Mouse (Mus musculus) CD4-positive, CD25-positive, alpha-beta regulatory T cell, adult 2 months (primary cell): ENCODE data around the gene Hist2h4.
A peak's percentile ranks its signal among the peaks of the same experiment; 100 is the strongest.

Experiments
- DNase-seq: peaks from one replicate; pipeline ENCODE4 v3.0.0-alpha.2; 2012; ENCODE audit warnings: low read depth, low spot score

The Hist2h4 gene

DNA sequence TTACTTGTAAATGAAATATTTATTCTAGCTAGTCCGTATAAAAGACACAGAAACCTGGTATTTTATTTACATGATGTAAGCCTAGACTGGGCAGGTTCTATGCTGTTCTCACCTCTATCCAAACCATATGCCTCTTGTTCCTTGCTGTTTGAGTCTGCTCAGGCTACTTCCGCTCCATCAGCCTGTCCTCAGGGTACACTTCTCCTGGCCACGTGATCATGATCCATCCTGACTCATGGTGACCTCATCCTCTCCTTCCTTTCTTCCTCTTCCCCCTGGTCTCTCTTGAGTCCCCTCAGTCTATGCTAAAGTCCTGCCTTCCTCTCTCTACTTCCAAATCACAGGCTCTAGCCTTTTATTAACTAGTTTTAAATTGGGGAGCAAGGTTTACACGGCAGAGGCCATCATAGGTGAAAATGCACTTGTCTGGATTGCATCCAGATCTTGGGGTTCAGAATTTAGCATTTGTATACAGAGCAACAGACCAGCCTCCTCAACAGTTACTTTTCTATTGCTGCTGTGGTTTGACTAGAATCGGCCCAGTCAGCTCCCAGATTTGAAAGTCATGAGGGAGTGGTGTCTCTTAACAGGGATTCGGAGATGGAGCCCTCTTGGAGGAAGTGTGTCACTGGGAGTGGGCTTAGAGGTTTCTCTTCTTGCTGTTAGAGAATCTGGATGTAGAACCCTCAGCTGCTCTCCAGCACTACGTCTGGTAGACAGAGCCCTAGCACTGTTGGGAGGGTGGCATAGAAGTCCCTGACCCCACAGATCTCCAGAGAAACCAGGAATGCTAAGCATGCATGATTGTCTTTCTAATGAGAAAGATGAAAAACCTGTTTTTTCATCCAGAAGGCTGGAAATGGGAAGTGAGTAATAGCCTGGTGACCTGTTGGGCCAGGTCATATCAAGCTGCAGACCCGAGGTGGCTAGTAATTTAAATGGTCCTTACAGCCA, 36.1 kb downstream of the Hist2h4 start:
- no peak for DNase-seq

GRCm38 (mm10) chr3:96225421-96225820, 37.7 kb downstream of the Hist2h4 start:
- no peak for DNase-seq

GRCm38 (mm10) chr3:96222774-96223173, 40.3 kb downstream of the Hist2h4 start:
- no peak for DNase-seq

DNA sequence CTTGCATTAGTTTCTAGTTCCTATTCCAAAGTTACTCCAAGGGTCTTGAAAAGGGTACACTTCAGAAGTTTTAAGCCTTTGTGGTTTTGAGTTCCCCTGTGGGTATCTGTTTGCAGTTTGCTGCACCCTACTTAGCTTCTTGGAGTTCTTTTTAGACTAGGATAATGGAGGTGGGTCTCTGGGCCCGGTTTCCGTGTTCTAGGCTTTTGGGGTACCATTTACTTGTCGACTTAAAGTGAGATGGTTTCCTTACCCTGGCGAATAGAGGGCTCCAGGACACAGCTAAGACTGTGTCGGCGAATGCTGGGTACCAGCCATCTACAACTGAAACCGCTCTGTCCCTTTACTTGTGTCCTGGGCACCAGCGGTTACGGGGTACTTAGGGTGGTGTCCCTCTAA, 41.5 kb downstream of the Hist2h4 start:
- DNase-seq: no peak

DNA sequence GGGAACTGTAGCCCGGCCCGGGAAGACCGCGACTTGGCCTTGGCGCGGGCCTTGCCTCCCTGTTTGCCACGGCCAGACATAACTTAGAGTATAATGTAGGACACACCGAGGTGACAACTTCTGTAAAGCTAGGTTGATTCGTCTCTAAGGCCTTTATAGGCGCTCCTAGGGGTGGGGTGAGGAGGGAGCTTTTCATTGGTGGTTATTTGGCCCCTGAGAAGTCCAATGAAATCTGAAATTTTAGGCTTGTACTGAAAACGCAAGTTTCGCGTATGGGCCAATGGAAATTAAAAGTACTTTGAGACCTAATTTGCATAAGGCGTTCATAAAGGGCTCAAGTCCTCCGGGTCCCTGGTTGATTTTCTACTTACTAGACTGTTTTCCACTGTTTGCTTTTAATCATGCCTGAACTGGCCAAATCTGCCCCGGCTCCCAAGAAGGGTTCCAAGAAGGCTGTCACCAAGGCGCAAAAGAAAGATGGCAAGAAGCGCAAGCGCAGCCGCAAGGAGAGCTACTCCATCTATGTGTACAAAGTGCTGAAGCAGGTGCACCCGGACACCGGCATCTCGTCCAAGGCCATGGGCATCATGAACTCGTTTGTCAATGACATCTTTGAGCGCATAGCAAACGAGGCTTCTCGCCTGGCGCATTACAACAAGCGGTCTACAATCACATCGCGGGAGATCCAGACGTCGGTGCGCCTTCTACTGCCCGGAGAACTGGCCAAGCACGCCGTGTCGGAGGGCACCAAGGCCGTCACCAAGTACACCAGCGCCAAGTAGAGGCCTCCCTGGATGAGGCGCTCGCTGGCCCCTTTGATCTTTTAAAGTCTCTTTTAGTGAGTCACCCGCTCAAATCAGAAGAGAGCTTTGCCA, 42.1 kb downstream of the Hist2h4 start, which contains the start of the genes Hist2h2ac and Hist2h2be:
Gene Hist2h2ac (minus strand): TSS at position 116 of the 875 bp plus-strand sequence.
Gene Hist2h2be (plus strand): TSS at position 355 of the 875 bp plus-strand sequence.
- peak; percentile 91 for DNase-seq

DNA sequence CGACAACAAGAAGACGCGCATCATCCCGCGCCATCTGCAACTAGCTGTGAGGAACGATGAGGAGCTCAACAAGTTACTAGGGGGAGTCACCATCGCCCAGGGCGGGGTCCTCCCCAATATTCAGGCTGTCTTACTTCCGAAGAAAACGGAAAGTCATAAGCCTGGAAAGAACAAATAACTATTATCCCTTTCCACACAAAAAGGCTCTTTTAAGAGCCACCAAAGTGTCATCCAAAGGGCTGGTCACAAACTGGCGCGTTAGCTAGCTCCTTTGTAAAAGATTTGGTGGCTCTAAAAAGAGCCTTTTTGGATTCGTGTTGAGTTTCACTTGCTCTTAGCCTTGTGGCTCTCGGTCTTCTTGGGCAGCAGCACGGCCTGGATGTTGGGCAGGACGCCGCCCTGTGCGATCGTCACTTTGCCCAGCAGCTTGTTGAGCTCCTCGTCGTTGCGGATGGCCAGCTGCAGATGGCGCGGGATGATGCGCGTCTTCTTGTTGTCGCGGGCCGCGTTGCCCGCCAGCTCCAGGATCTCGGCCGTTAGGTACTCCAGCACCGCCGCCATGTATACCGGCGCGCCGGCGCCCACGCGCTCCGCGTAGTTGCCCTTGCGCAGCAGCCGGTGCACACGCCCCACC, 42.9 kb downstream of the Hist2h4 start:
- peak; percentile 67 for DNase-seq

DNA sequence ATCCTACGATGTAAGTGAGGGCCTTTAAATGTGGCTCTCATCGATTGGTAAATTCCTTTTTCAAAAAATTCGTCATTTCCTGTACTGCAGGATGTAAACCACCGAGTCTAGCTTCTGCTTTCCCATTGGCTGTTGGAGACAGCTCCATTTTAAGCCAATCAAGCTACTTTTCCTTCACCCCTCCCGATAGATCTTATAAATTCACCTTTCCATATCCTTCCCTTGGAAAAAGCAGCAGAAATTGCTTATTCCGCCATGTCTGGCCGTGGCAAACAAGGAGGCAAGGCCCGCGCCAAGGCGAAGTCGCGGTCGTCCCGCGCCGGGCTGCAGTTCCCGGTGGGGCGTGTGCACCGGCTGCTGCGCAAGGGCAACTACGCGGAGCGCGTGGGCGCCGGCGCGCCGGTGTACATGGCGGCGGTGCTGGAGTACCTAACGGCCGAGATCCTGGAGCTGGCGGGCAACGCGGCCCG, 43.4 kb downstream of the Hist2h4 start, which contains the start of the genes Bola1 and Hist2h2ab:
Gene Bola1 (minus strand): TSS at position 49 of the 470 bp plus-strand sequence.
Gene Hist2h2ab (plus strand): TSS at position 205 of the 470 bp plus-strand sequence.
- peak; percentile 87 for DNase-seq

DNA sequence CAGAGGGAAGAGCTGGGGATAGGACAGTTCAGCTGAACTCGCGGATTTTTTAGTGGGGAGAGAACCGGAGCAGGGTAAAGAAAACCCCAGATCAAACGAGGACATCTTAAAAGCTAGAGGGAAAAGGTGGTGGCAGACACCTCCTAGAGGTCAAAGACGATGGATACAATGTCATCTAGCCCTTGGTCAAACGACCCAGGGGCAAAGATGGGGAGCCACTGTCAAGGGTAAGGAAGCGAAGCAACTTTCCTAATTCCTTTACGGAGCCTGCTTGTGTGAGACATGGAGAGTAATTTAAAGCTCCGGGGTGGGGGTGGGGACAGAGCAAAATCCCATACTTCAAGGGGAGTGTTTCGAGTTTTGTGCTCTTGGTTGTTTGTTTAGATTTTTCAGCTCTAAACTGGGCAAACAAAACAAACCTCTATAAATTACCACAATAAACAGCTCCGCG, 43.9 kb downstream of the Hist2h4 start:
- peak; percentile 69 for DNase-seq
